Mouse (Mus musculus) kidney, adult 11 months (tissue): Measurements from ENCODE around the gene Sap30bp.
A peak's percentile ranks its signal among the peaks of the same experiment; 100 is the strongest.

Experiments used
- DNase-seq: peaks from one replicate; pipeline ENCODE4 v3.0.0; 2022

Gene Sap30bp

GRCm38 (mm10) chr11:115933108-115933746 is at the start of gene Sap30bp, which contains the start of gene Recql5:
TSS of gene Sap30bp (plus strand) at chr11:115933282.
TSS of gene Recql5 (minus strand) at chr11:115933477.
- DNase-seq: peak; percentile 96

- DNase-seq: peak; percentile 60
These were observed 48.7 kb upstream of the Sap30bp start for GRCm38 (mm10) chr11:115884361-115884760.

- no peak for DNase-seq
These were observed 47.8 kb upstream of the Sap30bp start for GRCm38 (mm10) chr11:115885281-115885680.

GRCm38 (mm10) chr11:115886446-115886845 is 46.6 kb upstream of the Sap30bp start:
- DNase-seq: no peak

GRCm38 (mm10) chr11:115888020-115888419 is 45.1 kb upstream of the Sap30bp start:
- DNase-seq: no peak

GRCm38 (mm10) chr11:115889159-115889558 is 43.9 kb upstream of the Sap30bp start:
- DNase-seq: peak; percentile 31

GRCm38 (mm10) chr11:115892213-115892612 is 40.9 kb upstream of the Sap30bp start:
- no peak for DNase-seq

- DNase-seq: no peak
These were observed 40.0 kb upstream of the Sap30bp start for GRCm38 (mm10) chr11:115893071-115893470.

GRCm38 (mm10) chr11:115894755-115895520 is 38.1 kb upstream of the Sap30bp start:
- DNase-seq: no peak

- no peak for DNase-seq
These were observed 34.6 kb upstream of the Sap30bp start for GRCm38 (mm10) chr11:115898446-115898845.

- DNase-seq: no peak
These were observed 34.2 kb upstream of the Sap30bp start for GRCm38 (mm10) chr11:115898886-115899285.

- peak; percentile 92 for DNase-seq
These were observed 33.4 kb upstream of the Sap30bp start, which contains the start of gene Smim5 for GRCm38 (mm10) chr11:115899486-115900266. TSS of gene Smim5 (plus strand) at chr11:115899966.

- DNase-seq: no peak
These were observed 32.3 kb upstream of the Sap30bp start for GRCm38 (mm10) chr11:115900561-115901337.

- no peak for DNase-seq
These were observed 31.5 kb upstream of the Sap30bp start for GRCm38 (mm10) chr11:115901338-115902161.

GRCm38 (mm10) chr11:115902177-115902576 is 30.9 kb upstream of the Sap30bp start:
- DNase-seq: no peak

- DNase-seq: no peak
These were observed 30.3 kb upstream of the Sap30bp start for GRCm38 (mm10) chr11:115902831-115903230.

- no peak for DNase-seq
These were observed 29.5 kb upstream of the Sap30bp start for GRCm38 (mm10) chr11:115903384-115904230.

- DNase-seq: peak; percentile 63
These were observed 28.7 kb upstream of the Sap30bp start for GRCm38 (mm10) chr11:115904231-115904955.

GRCm38 (mm10) chr11:115904956-115905790 is 27.9 kb upstream of the Sap30bp start:
- no peak for DNase-seq
